Mouse (Mus musculus) stomach, embryonic 15.5 days (tissue): Measurements from ENCODE around the gene Gm3005. TPM values are rescaled to one million over a fixed set of nuclear protein-coding genes. Genes with fewer than 3 reads are reported as not detected.
"Not testable (repeated sequence)": the region's sequence is repeated elsewhere in the genome, so short reads cannot be mapped to it uniquely, and the experiment has no call there.

Experiments used
- ATAC-seq: fragments of 200-750 bp; cut with Nextera tagmentation; 2 replicates; pipeline ENCODE4 v1.8.0; 2017; ENCODE audit warnings: low read depth, moderate number of reproducible peaks, moderate TSS enrichment; ENCODE audit not compliant: insufficient read depth, low FRiP score
- H3K27ac ChIP-seq: fragments of 300-500 bp; sonication (generic); 2 replicates; pipeline ENCODE4 v1.5.1; 2015; ENCODE audit warnings: mild to moderate bottlenecking, inconsistent platforms
- H3K27me3 ChIP-seq: fragments of 300-500 bp; sonication (generic); replicated peaks from 2 replicates; pipeline ENCODE4 v1.6.1; 2015; ENCODE audit warnings: inconsistent platforms
- H3K36me3 ChIP-seq: fragments of 300-500 bp; sonication (generic); 2 replicates; pipeline ENCODE4 v1.6.1; 2015; ENCODE audit warnings: inconsistent platforms
- H3K4me1 ChIP-seq: fragments of 300-500 bp; sonication (generic); 2 replicates; pipeline ENCODE4 v1.6.1; 2015; ENCODE audit warnings: inconsistent platforms
- H3K4me2 ChIP-seq: fragments of 300-500 bp; sonication (generic); 2 replicates; pipeline ENCODE4 v1.6.1; 2015; ENCODE audit warnings: mild to moderate bottlenecking, inconsistent platforms
- H3K4me3 ChIP-seq: fragments of 300-500 bp; sonication (generic); replicated peaks from 2 replicates; pipeline ENCODE4 v1.5.1; 2015; ENCODE audit warnings: inconsistent platforms
- H3K9ac ChIP-seq: fragments of 300-500 bp; sonication (generic); 2 replicates; pipeline ENCODE4 v1.6.1; 2015; ENCODE audit warnings: inconsistent platforms
- H3K9me3 ChIP-seq: fragments of 300-500 bp; sonication (generic); 2 replicates; pipeline ENCODE4 v1.6.1; 2016; ENCODE audit warnings: inconsistent platforms
- WGBS: fragments of 180-500 bp; shearing (Covaris S2); methylation state at CpG from one replicate; pipeline ENCODE4 v1.1.7; 2015; 5-methylcytosine and 5-hydroxymethylcytosine counted together
- polyA plus RNA-seq: library from polyadenylated mRNA; unstranded; fragments of >200 nt; fragmentation: Nextera tagmentation; extraction: Ambion mirVana; gene quantifications from 2 replicates; pipeline ENCODE4 v1.2.1, GENCODE M21; 2015

Gm3005 gene
- 0.35 and 0.40 TPM in 2 replicates for polyA plus RNA-seq

- WGBS, result no CpG with 5 or more reads among the region's 2 CpGs
- H3K27me3 ChIP-seq, ATAC-seq, H3K27ac ChIP-seq, H3K4me3 ChIP-seq, H3K36me3 ChIP-seq, H3K9ac ChIP-seq, H3K4me2 ChIP-seq, H3K9me3 ChIP-seq, H3K4me1 ChIP-seq: not testable (repeated sequence)
These were observed at the start of gene Gm3005 for GRCm38 (mm10) chr14:3427803-3428202. Gene Gm3005, plus strand, starts transcription at chr14:3428103.

GRCm38 (mm10) chr14:3394793-3395192, 33.1 kb upstream of the Gm3005 start, which contains the start of gene Gm10413:
Gene Gm10413, plus strand, starts transcription at chr14:3395093.
- H3K27me3 ChIP-seq, H3K4me2 ChIP-seq, ATAC-seq, H3K36me3 ChIP-seq, H3K9me3 ChIP-seq, H3K27ac ChIP-seq, H3K9ac ChIP-seq, H3K4me1 ChIP-seq, H3K4me3 ChIP-seq: not testable (repeated sequence)
- no CpG with 5 or more reads among the region's 2 CpGs for WGBS

- H3K36me3 ChIP-seq, H3K9ac ChIP-seq, H3K4me2 ChIP-seq, H3K4me3 ChIP-seq, H3K27ac ChIP-seq, H3K9me3 ChIP-seq, H3K27me3 ChIP-seq, H3K4me1 ChIP-seq, ATAC-seq: not testable (repeated sequence)
- WGBS, result no CpG with 5 or more reads among the region's 32 CpGs
These were observed 15.6 kb upstream of the Gm3005 start, which contains the start of gene Gm10409 for GRCm38 (mm10) chr14:3412314-3412713. Gene Gm10409, plus strand, starts transcription at chr14:3412614.

- WGBS, result no CpG with 5 or more reads among the region's 3 CpGs
These were observed 21.2 kb downstream of the Gm3005 start, which contains the start of gene Gm10408 for GRCm38 (mm10) chr14:3449079-3449478. Gene Gm10408, plus strand, starts transcription at chr14:3449379.

GRCm38 (mm10) chr14:3634212-3634611, 206.3 kb downstream of the Gm3005 start, which contains the start of gene Gm3012:
Gene Gm3012, plus strand, starts transcription at chr14:3634512.
- H3K4me3 ChIP-seq, H3K27me3 ChIP-seq, H3K4me1 ChIP-seq, H3K4me2 ChIP-seq, H3K9me3 ChIP-seq, H3K36me3 ChIP-seq, H3K27ac ChIP-seq, H3K9ac ChIP-seq, ATAC-seq: not testable (repeated sequence)
- WGBS, result no CpG with 5 or more reads among the region's 2 CpGs

More at GRCm38 (mm10) chr14:3449079-3449478, 21.2 kb downstream of the Gm3005 start, which contains the start of gene Gm10408:
- H3K36me3 ChIP-seq, H3K4me3 ChIP-seq, H3K27ac ChIP-seq, ATAC-seq, H3K9me3 ChIP-seq, H3K27me3 ChIP-seq, H3K9ac ChIP-seq, H3K4me1 ChIP-seq, H3K4me2 ChIP-seq: not testable (repeated sequence)

Other genes with a start within 250 kb of the Gm3005 start
- not detected in 2 replicates for gene Gm5795, start 239.8 kb upstream of the Gm3005 start, polyA plus RNA-seq
- 5.2 and 5.7 TPM in 2 replicates for gene D830030K20Rik, start 219.6 kb upstream of the Gm3005 start, polyA plus RNA-seq
- gene Gm2956, start 95.5 kb upstream of the Gm3005 start, polyA plus RNA-seq, result not detected in 2 replicates
- not detected in 2 replicates for gene Gm10413, start 33.0 kb upstream of the Gm3005 start, polyA plus RNA-seq
- gene Gm10409, start 15.5 kb upstream of the Gm3005 start, polyA plus RNA-seq, result 0.62 and 0.64 TPM in 2 replicates
- not detected in 2 replicates for gene Gm10408, start 21.3 kb downstream of the Gm3005 start, polyA plus RNA-seq
- not detected in 2 replicates for gene Gm3012, start 206.4 kb downstream of the Gm3005 start, polyA plus RNA-seq
- gene Gm3020, start 223.9 kb downstream of the Gm3005 start, polyA plus RNA-seq, result 0.62 and 0.64 TPM in 2 replicates